7 mouse cellular contexts compared by ENCODE assay signal in genomic region chr11:54998284-54998683, GRCm38 (mm10). TPM values are rescaled to one million over a fixed set of nuclear protein-coding genes. Genes with fewer than 3 reads are reported as not detected.
DNase-seq lines count a peak whose midpoint lies in the region; ATAC-seq and TF ChIP-seq lines count a peak whose summit lies in the region.

No protein-coding gene starts in this region.

- no peak overlapping the region for H3K27ac ChIP-seq in hindbrain, postnatal 0 days
- no peak overlapping the region for H3K27ac ChIP-seq in left cerebral cortex, adult 2 months

- 5% methylated on average over 12 of the region's 12 CpGs for WGBS in hindbrain, postnatal 0 days

- no peaks in the 10 kb centered on the region for H3K27me3 ChIP-seq in hindbrain, postnatal 0 days (ENCODE audit: insufficient read depth, low read length)

- 0 out of 2 replicates have a peak, but pooled peaks cover 3% of the 10 kb centered on the region for H3K9me3 ChIP-seq in hindbrain, postnatal 0 days (ENCODE audit: low read length)

- peak; percentile 78 for ATAC-seq in hindbrain, postnatal 0 days
- peak; percentile 89 for ATAC-seq in megakaryocyte-erythroid progenitor cell, adult 5-6 weeks (replicated peaks; ENCODE audit: low FRiP score, low TSS enrichment, poor library complexity, severe bottlenecking)

- H3K4me1 ChIP-seq in hindbrain, postnatal 0 days (ENCODE audit: insufficient read depth, low read length): no peaks in the 10 kb centered on the region

- no peak overlapping the region for H3K4me3 ChIP-seq in hindbrain, postnatal 0 days (ENCODE audit: low read length)
- H3K4me3 ChIP-seq in left cerebral cortex, adult 2 months: no peak overlapping the region

- peak; percentile 97 for TF ChIP-seq CTCF in hindbrain, postnatal 0 days (IDR thresholded peaks at IDR 0.05; ENCODE audit: low read depth)
- peak; percentile 89 for TF ChIP-seq CTCF in left cerebral cortex, adult 2 months (IDR thresholded peaks at IDR 0.05)

- intact Hi-C loops in left cerebral cortex, adult 2 months (cut with DNase I): loop anchor here (1.0 kb wide), 3 partner anchors 41 to 161 kb away; no protein-coding TSS in a partner anchor

- H3K4me2 ChIP-seq in hindbrain, postnatal 0 days (ENCODE audit: low read depth, low read length): no peak overlapping the region

- H3K36me3 ChIP-seq in hindbrain, postnatal 0 days (ENCODE audit: insufficient read depth, low read length): peaks cover 24% of the 10 kb centered on the region

- DNase-seq in T-cell, adult 2 months (ENCODE audit: low spot score): peak; percentile 71
- DNase-seq in cerebellum, postnatal 10 days: peak; percentile 79 to 84
- peak; percentile 25 to 42 for DNase-seq in gastrocnemius, adult 8-10 months (ENCODE audit: low spot score in 2 of 2)
- DNase-seq in hindbrain, postnatal 0 days (ENCODE audit: low spot score): peak; percentile 85
- DNase-seq in left cerebral cortex, adult 2 months (ENCODE audit: extremely low spot score in 1 of 2, low spot score in 2 of 2): peak; percentile 42 to 52
- DNase-seq in right cerebral cortex, postnatal 36 days (ENCODE audit: low spot score in 2 of 2): peak; percentile 47 to 50

- no peak overlapping the region for H3K9ac ChIP-seq in hindbrain, postnatal 0 days (replicated peaks; ENCODE audit: low read length)

RNA-seq across cellular contexts. Expression of gene Anxa6, which starts 35.0 kb away (rescaled TPM):
- total RNA-seq in gastrocnemius, adult 8-10 months (2022): 100 to 1,000 TPM; 160 to 179 (median 170) TPM
- total RNA-seq in hindbrain, postnatal 0 days (2014; rRNA removed): 83.2 and 86.0 TPM in 2 replicates
- 71.3 and 74.8 TPM in 2 replicates for polyA plus RNA-seq in hindbrain, postnatal 0 days (2015; fragmentation: Nextera tagmentation; extraction: Ambion mirVana)
- total RNA-seq in left cerebral cortex, adult 2 months (2021): 10 to 100 TPM; 85.5 to 86.7 TPM
- total RNA-seq in megakaryocyte-erythroid progenitor cell, adult 5-6 weeks (2014; fragmentation: Nextera tagmentation): 18.3 and 28.5 TPM in 2 replicates
- 25.3 and 26.7 TPM in 2 replicates for total RNA-seq in megakaryocyte-erythroid progenitor cell, adult 5-6 weeks (2017)

RNA-seq across cellular contexts. Expression of gene Tnip1, which starts 35.6 kb away (rescaled TPM):
- total RNA-seq in gastrocnemius, adult 8-10 months (2022): 10 to 100 TPM; 33.2 to 42.3 (median 37.1) TPM
- 15.3 and 16.7 TPM in 2 replicates for total RNA-seq in hindbrain, postnatal 0 days (2014; rRNA removed)
- 17.1 and 19.8 TPM in 2 replicates for polyA plus RNA-seq in hindbrain, postnatal 0 days (2015; fragmentation: Nextera tagmentation; extraction: Ambion mirVana)
- 10 to 100 TPM; 38.3 to 38.4 TPM for total RNA-seq in left cerebral cortex, adult 2 months (2021)
- total RNA-seq in megakaryocyte-erythroid progenitor cell, adult 5-6 weeks (2014; fragmentation: Nextera tagmentation): 16.7 and 17.8 TPM in 2 replicates
- total RNA-seq in megakaryocyte-erythroid progenitor cell, adult 5-6 weeks (2017): 12.5 and 12.8 TPM in 2 replicates

Comparison
In these comparisons a context has a peak if more than half of its experiments do, and no peak if none do; other contexts are left out.
1. DNase-seq: peak in every context shown above with its lines; median percentile 85 in hindbrain, postnatal 0 days; 82 in cerebellum, postnatal 10 days; 71 in T-cell, adult 2 months; 48 in right cerebral cortex, postnatal 36 days; 47 in left cerebral cortex, adult 2 months; 34 in gastrocnemius, adult 8-10 months.